Mouse (Mus musculus) CD8-positive naive resting alpha-beta T cell, adult 2 months (primary cell): ENCODE data around the gene Zfp526.

Experiments
- DNase-seq, 2 experiments: peaks; one replicate each; pipeline ENCODE4 v3.0.0; 2022; ENCODE audit warnings: low read depth in 2 of 2, low spot score in 2 of 2

Zfp526 gene

GRCm38 (mm10) chr7:25209161-25209622, 12.0 kb upstream of the Zfp526 start:
- DNase-seq = no peak

- DNase-seq = no peak
Measured at GRCm38 (mm10) chr7:25210482-25210881, 10.7 kb upstream of the Zfp526 start.

- no peak for DNase-seq
Measured at GRCm38 (mm10) chr7:25213099-25213498, 8.1 kb upstream of the Zfp526 start.

- DNase-seq = no peak
Measured at GRCm38 (mm10) chr7:25214172-25214571, 7.1 kb upstream of the Zfp526 start.

- DNase-seq = no peak
Measured at GRCm38 (mm10) chr7:25217653-25218395, 3.4 kb upstream of the Zfp526 start.

GRCm38 (mm10) chr7:25218705-25219415, 2.4 kb upstream of the Zfp526 start:
- peak in 1 of 2 experiments; percentile 36 for DNase-seq

- no peak for DNase-seq
Measured at GRCm38 (mm10) chr7:25219416-25219750, 1.8 kb upstream of the Zfp526 start.

- peak; percentile 96 to 98 for DNase-seq
Measured at GRCm38 (mm10) chr7:25219756-25220456, 1.3 kb upstream of the Zfp526 start.

GRCm38 (mm10) chr7:25220457-25221101, 646 bp upstream of the Zfp526 start, which contains the start of gene Dedd2:
Gene Dedd2, minus strand, starts transcription at chr7:25220615.
- no peak for DNase-seq

- no peak for DNase-seq
Measured at GRCm38 (mm10) chr7:25222275-25222967, 1.2 kb downstream of the Zfp526 start.

GRCm38 (mm10) chr7:25227523-25228300, 6.5 kb downstream of the Zfp526 start:
- no peak for DNase-seq

- no peak for DNase-seq
Measured at GRCm38 (mm10) chr7:25230690-25231285, 9.6 kb downstream of the Zfp526 start.

GRCm38 (mm10) chr7:25232101-25232648, 10.9 kb downstream of the Zfp526 start:
- DNase-seq = no peak

- DNase-seq = no peak
Measured at GRCm38 (mm10) chr7:25233061-25233460, 11.8 kb downstream of the Zfp526 start.

- no peak for DNase-seq
Measured at GRCm38 (mm10) chr7:25235526-25235925, 14.3 kb downstream of the Zfp526 start.

GRCm38 (mm10) chr7:25237249-25238014, 16.2 kb downstream of the Zfp526 start, which contains the start of gene Gsk3a:
Gene Gsk3a, minus strand, starts transcription at chr7:25237851.
- peak; percentile 92 to 95 for DNase-seq

GRCm38 (mm10) chr7:25238015-25238706, 16.9 kb downstream of the Zfp526 start:
- DNase-seq = peak; percentile 86 to 90
